Mouse (Mus musculus) adrenal gland, adult 2 months (tissue): ENCODE results near the gene Tbc1d10c. TPM values are rescaled to one million over a fixed set of nuclear protein-coding genes. Genes with fewer than 3 reads are reported as not detected.

Experiments used
- DNase-seq: peaks from one replicate; pipeline ENCODE4 v3.0.0; 2021
- long read RNA-seq: library from polyadenylated mRNA; stranded (forward); transcript quantifications from one replicate; pipeline ENCODE4 v2.0.0, GENCODE M21; 2021
- polyA plus RNA-seq: library from polyadenylated mRNA; depleted of rRNA; stranded (reverse); fragments of >200 nt; gene quantifications from 2 replicates; pipeline ENCODE4 v1.2.3, GENCODE M21; 2012; rRNA removed
- total RNA-seq, 2 experiments: library from RNA; stranded (reverse); gene quantifications; 2 replicates each; pipeline ENCODE4 v1.2.3; 2021

Gene Tbc1d10c
- under 1 TPM in 1 of 2 experiments, not detected in 1; 0.97 TPM for total RNA-seq
- polyA plus RNA-seq: 2.1 and 4.8 TPM in 2 replicates
- long read RNA-seq, partial matches to known transcripts: 0 of 3 reads
- long read RNA-seq, other reads (novel, unspliced or antisense): 1 of 3 reads

- DNase-seq: peak; percentile 33
These were observed at the start of gene Tbc1d10c for GRCm38 (mm10) chr19:4190831-4191334. Gene Tbc1d10c, minus strand, starts transcription at chr19:4191284.

- DNase-seq: no peak
These were observed 49.2 kb upstream of the Tbc1d10c start for GRCm38 (mm10) chr19:4240247-4240668.

GRCm38 (mm10) chr19:4234548-4234947 is 43.5 kb upstream of the Tbc1d10c start:
- no peak for DNase-seq

GRCm38 (mm10) chr19:4232651-4233050 is 41.6 kb upstream of the Tbc1d10c start:
- DNase-seq: no peak

- DNase-seq: no peak
These were observed 41.1 kb upstream of the Tbc1d10c start for GRCm38 (mm10) chr19:4232186-4232572.

GRCm38 (mm10) chr19:4231253-4232185 is 40.4 kb upstream of the Tbc1d10c start, which contains the start of gene Pold4:
Gene Pold4, plus strand, starts transcription at chr19:4231899.
- DNase-seq: peak; percentile 99

GRCm38 (mm10) chr19:4230415-4230814 is 39.3 kb upstream of the Tbc1d10c start:
- peak; percentile 86 for DNase-seq

- peak; percentile 29 for DNase-seq
These were observed 38.5 kb upstream of the Tbc1d10c start for GRCm38 (mm10) chr19:4229451-4230076.

GRCm38 (mm10) chr19:4228891-4229290 is 37.8 kb upstream of the Tbc1d10c start:
- DNase-seq: no peak

- DNase-seq: peak; percentile 79
These were observed 37.0 kb upstream of the Tbc1d10c start for GRCm38 (mm10) chr19:4227894-4228678.

- DNase-seq: no peak
These were observed 36.4 kb upstream of the Tbc1d10c start for GRCm38 (mm10) chr19:4227446-4227845.

- DNase-seq: no peak
These were observed 35.7 kb upstream of the Tbc1d10c start for GRCm38 (mm10) chr19:4226779-4227178.

GRCm38 (mm10) chr19:4222165-4222564 is 31.1 kb upstream of the Tbc1d10c start:
- peak; percentile 62 for DNase-seq

GRCm38 (mm10) chr19:4220957-4221743 is 30.1 kb upstream of the Tbc1d10c start:
- DNase-seq: no peak

- no peak for DNase-seq
These were observed 29.3 kb upstream of the Tbc1d10c start for GRCm38 (mm10) chr19:4220416-4220815.

- DNase-seq: no peak
These were observed 28.9 kb upstream of the Tbc1d10c start for GRCm38 (mm10) chr19:4219943-4220342.

GRCm38 (mm10) chr19:4218784-4219183 is 27.7 kb upstream of the Tbc1d10c start:
- no peak for DNase-seq

- DNase-seq: no peak
These were observed 27.2 kb upstream of the Tbc1d10c start for GRCm38 (mm10) chr19:4218293-4218692.

- DNase-seq: no peak
These were observed 26.8 kb upstream of the Tbc1d10c start for GRCm38 (mm10) chr19:4217855-4218254.

- no peak for DNase-seq
These were observed 26.1 kb upstream of the Tbc1d10c start for GRCm38 (mm10) chr19:4217140-4217539.
